Mouse (Mus musculus) gastrocnemius, adult 2 months (tissue): Measurements from ENCODE around the gene Nsd1. TPM values are rescaled to one million over a fixed set of nuclear protein-coding genes. Genes with fewer than 3 reads are reported as not detected.
A peak's percentile ranks its signal among the peaks of the same experiment; 100 is the strongest.

Experiments used
- DNase-seq: peaks from one replicate; pipeline ENCODE4 v3.0.0; 2022
- H3K27ac ChIP-seq: fragments of 200-600 bp; 2 replicates; pipeline ENCODE4 v1.8.1; 2022; ENCODE audit warnings: mild to moderate bottlenecking
- H3K4me3 ChIP-seq: fragments of 200-600 bp; 2 replicates; pipeline ENCODE4 v1.8.1; 2022; ENCODE audit warnings: mild to moderate bottlenecking, moderate library complexity
- CTCF ChIP-seq: fragments of 200-600 bp; IDR thresholded peaks from 2 replicates; pipeline ENCODE4 v1.8.1; 2022; ENCODE audit warnings: antibody characterized with exemption, mild to moderate bottlenecking, moderate library complexity
- intact Hi-C: fragments of 180-260 bp; cut with DNase I; formaldehyde crosslinking; loops from one replicate; pipeline ENCODE4 v1.15.1; 2025
- long read RNA-seq, 2 experiments: library from polyadenylated mRNA; stranded (forward); transcript quantifications; one replicate each; pipeline ENCODE4 v2.0.0; 2021
- total RNA-seq, 2 experiments: library from RNA; stranded (reverse); gene quantifications; 2 replicates each; pipeline ENCODE4 v1.2.3; 2021

Nsd1 gene
- 10 to 100 TPM; 49.5 to 56.7 TPM for total RNA-seq
- long read RNA-seq, experiment 1, partial matches to known transcripts, result 6 of 15 reads
- long read RNA-seq, experiment 1, other reads (novel, unspliced or antisense), result 8 of 15 reads
- long read RNA-seq, experiment 2, partial matches to known transcripts, result 9 of 28 reads
- long read RNA-seq, experiment 2, other reads (novel, unspliced or antisense), result 19 of 28 reads

GRCm38 (mm10) chr13:55209649-55210192 lies at the start of gene Nsd1:
Nsd1 (plus strand) TSS chr13:55209782.
- H3K4me3 ChIP-seq, result peak within 1 kb of the TSS; percentile 94
- H3K27ac ChIP-seq, result peak within 1 kb of the TSS; percentile 92
- no peak for DNase-seq
- intact Hi-C loops, result loop anchor here (2.0 kb wide), 1 partner anchor 19 kb away; no protein-coding TSS in a partner anchor
- no peak for TF ChIP-seq CTCF

- intact Hi-C loops, result no loop called here
- Histone ChIP-seq H3K4me3 (no peak overlapping the region), H3K27ac (no peak overlapping the region)
- TF ChIP-seq CTCF, result no peak
- no peak for DNase-seq
Measured at GRCm38 (mm10) chr13:55162365-55162764, 47.2 kb upstream of the Nsd1 start.

GRCm38 (mm10) chr13:55163553-55163952 lies 46.0 kb upstream of the Nsd1 start:
- no peak for TF ChIP-seq CTCF
- intact Hi-C loops, result no loop called here
- no peak overlapping the region for H3K27ac ChIP-seq
- no peak for DNase-seq
- no peak overlapping the region for H3K4me3 ChIP-seq

- intact Hi-C loops, result loop anchor here (5.0 kb wide), 1 partner anchor 59 kb away; the partner anchor contains the start of gene Zfp346
- TF ChIP-seq CTCF, result no peak
- Histone ChIP-seq H3K27ac (no peak overlapping the region), H3K4me3 (no peak overlapping the region)
- no peak for DNase-seq
Measured at GRCm38 (mm10) chr13:55165831-55166339, 43.7 kb upstream of the Nsd1 start.

GRCm38 (mm10) chr13:55166806-55167725 lies 42.5 kb upstream of the Nsd1 start:
- intact Hi-C loops, result loop anchor here (5.0 kb wide), 1 partner anchor 60 kb away; the partner anchor contains the start of gene Zfp346
- no peak for DNase-seq
- TF ChIP-seq CTCF, result no peak
- peak overlapping the region; percentile 28; the same call in 1 of the 2 replicates for H3K27ac ChIP-seq
- no peak overlapping the region; the same call in 1 of the 2 replicates for H3K4me3 ChIP-seq

- peak; percentile 62 for DNase-seq
- Histone ChIP-seq H3K27ac (peak overlapping the region; percentile 93), H3K4me3 (peak overlapping the region; percentile 68)
- TF ChIP-seq CTCF, result no peak
- intact Hi-C loops, result loop anchor here (5.0 kb wide), 1 partner anchor 60 kb away; the partner anchor contains the start of gene Zfp346
Measured at GRCm38 (mm10) chr13:55167798-55168197, 41.8 kb upstream of the Nsd1 start.

GRCm38 (mm10) chr13:55168255-55168654 lies 41.3 kb upstream of the Nsd1 start:
- peak; percentile 29 for DNase-seq
- no peak for TF ChIP-seq CTCF
- intact Hi-C loops, result loop anchor here (5.0 kb wide), 1 partner anchor 61 kb away; the partner anchor contains the start of gene Zfp346
- Histone ChIP-seq H3K4me3 (peak overlapping the region; percentile 68), H3K27ac (peak overlapping the region; percentile 93)

GRCm38 (mm10) chr13:55168958-55169369 lies 40.6 kb upstream of the Nsd1 start:
- no peak for TF ChIP-seq CTCF
- intact Hi-C loops, result loop anchor here (5.0 kb wide), 1 partner anchor 62 kb away; the partner anchor contains the start of gene Zfp346
- peak; percentile 93 for DNase-seq
- Histone ChIP-seq H3K27ac (peak overlapping the region; percentile 93), H3K4me3 (peak overlapping the region; percentile 68)

GRCm38 (mm10) chr13:55171517-55172335 lies 37.9 kb upstream of the Nsd1 start:
- intact Hi-C loops, result no loop called here
- peak overlapping the region; percentile 93 for H3K27ac ChIP-seq

GRCm38 (mm10) chr13:55172336-55172770 lies 37.2 kb upstream of the Nsd1 start:
- H3K4me3 ChIP-seq, result peak overlapping the region; percentile 68
- TF ChIP-seq CTCF, result no peak
- intact Hi-C loops, result no loop called here
- no peak for DNase-seq
- peak overlapping the region; percentile 93 for H3K27ac ChIP-seq

More at GRCm38 (mm10) chr13:55171517-55172335, 37.9 kb upstream of the Nsd1 start:
- peak; percentile 85 for DNase-seq
- TF ChIP-seq CTCF, result no peak
- peak overlapping the region; percentile 68 for H3K4me3 ChIP-seq

- no peak overlapping the region for H3K4me3 ChIP-seq
- no peak overlapping the region for H3K27ac ChIP-seq
- no peak for DNase-seq
- intact Hi-C loops, result no loop called here
- no peak for TF ChIP-seq CTCF
Measured at GRCm38 (mm10) chr13:55174347-55174746, 35.2 kb upstream of the Nsd1 start.
